Mouse (Mus musculus) embryonic fibroblast, embryonic 13.5 days (primary cell): ENCODE data around the gene Drg2. TPM values are rescaled to one million over a fixed set of nuclear protein-coding genes. Genes with fewer than 3 reads are reported as not detected.
A peak's percentile ranks its signal among the peaks of the same experiment; 100 is the strongest.
"Not testable (repeated sequence)": the region's sequence is repeated elsewhere in the genome, so short reads cannot be mapped to it uniquely, and the experiment has no call there.

Experiments
- H3K27ac ChIP-seq: 2 replicates; pipeline ENCODE4 v1.5.1; 2012; ENCODE audit warnings: low read length, control low read depth, inconsistent platforms; ENCODE audit not compliant: insufficient read depth
- H3K4me1 ChIP-seq: 2 replicates; pipeline ENCODE4 v1.6.1; 2011; ENCODE audit warnings: low read length; ENCODE audit not compliant: control insufficient read depth, insufficient read depth
- H3K4me3 ChIP-seq: 2 replicates; pipeline ENCODE4 v1.5.1; 2011; ENCODE audit warnings: mild to moderate bottlenecking, control low read depth, low read length; ENCODE audit not compliant: insufficient read depth
- CTCF ChIP-seq: IDR thresholded peaks from 2 replicates; pipeline ENCODE4 v1.5.1; 2011; ENCODE audit warnings: mild to moderate bottlenecking, control low read depth, low read length, moderate library complexity, borderline replicate concordance; ENCODE audit not compliant: insufficient read depth
- POLR2A ChIP-seq: IDR thresholded peaks from 2 replicates; pipeline ENCODE4 v1.6.1; 2011; ENCODE audit warnings: low read depth, mild to moderate bottlenecking, control low read depth, low read length, moderate library complexity
- polyA plus RNA-seq: library from polyadenylated mRNA; stranded (reverse); fragments of >200 nt; gene quantifications from 2 replicates; pipeline ENCODE4 v1.2.4, GENCODE M21; 2011; ENCODE audit warnings: low read depth; ENCODE audit not compliant: missing spikeins, insufficient read length

Gene Drg2
- polyA plus RNA-seq, 1 experiment: 53.4 TPM

DNA sequence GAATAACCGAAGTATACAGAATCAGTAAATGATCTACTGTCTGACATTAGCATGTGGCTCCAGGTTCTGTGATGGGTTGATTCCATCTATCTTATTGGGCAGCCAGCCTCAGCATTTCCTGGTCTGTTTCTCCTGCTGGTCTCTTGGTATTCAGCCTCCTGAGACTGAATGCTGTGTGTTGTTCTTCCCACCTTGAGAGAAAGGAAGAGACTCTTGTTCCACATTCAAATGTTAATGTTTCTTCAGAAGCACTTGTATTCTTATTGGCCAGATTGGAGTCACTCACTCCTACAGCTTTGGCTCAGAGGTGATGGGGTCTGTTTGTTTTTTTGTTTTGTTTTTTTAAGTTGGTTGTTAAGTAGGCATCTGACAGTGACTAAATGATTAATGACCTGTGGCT lies 31.4 kb upstream of the Drg2 start:
- H3K27ac ChIP-seq: no peak overlapping the region
- H3K4me3 ChIP-seq: no peak overlapping the region
- TF ChIP-seq POLR2A (no peak), CTCF (no peak)
- H3K4me1 ChIP-seq: 0 out of 2 replicates have a peak, but pooled peaks cover 2% of the 10 kb centered on the region

- no peak overlapping the region for H3K4me3 ChIP-seq
- no peaks in the 10 kb centered on the region for H3K4me1 ChIP-seq
- H3K27ac ChIP-seq: no peak overlapping the region
- TF ChIP-seq POLR2A (no peak), CTCF (no peak)
These were observed 28.0 kb upstream of the Drg2 start for GRCm38 (mm10) chr11:60426417-60426816.

DNA sequence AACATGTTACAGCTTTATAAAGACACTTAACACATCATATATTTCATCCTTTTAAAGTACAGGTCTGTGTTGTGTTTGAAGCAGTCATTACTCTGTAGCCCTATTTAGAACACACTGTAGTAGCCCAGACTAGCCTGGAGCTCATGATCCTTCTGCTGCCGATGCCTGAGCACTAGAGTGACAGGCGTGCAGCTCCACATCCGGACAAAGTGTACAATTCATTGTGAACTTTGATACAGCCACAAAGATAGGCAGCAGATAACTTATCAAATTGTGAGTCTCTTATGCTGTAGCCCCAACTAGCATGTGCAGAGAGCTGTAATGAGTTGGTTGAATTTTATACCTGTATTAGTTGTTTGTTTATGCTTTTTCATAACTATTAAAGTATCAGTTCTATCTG lies 26.8 kb upstream of the Drg2 start:
- no peak overlapping the region for H3K4me3 ChIP-seq
- TF ChIP-seq CTCF: no peak
- no peak for TF ChIP-seq POLR2A

DNA sequence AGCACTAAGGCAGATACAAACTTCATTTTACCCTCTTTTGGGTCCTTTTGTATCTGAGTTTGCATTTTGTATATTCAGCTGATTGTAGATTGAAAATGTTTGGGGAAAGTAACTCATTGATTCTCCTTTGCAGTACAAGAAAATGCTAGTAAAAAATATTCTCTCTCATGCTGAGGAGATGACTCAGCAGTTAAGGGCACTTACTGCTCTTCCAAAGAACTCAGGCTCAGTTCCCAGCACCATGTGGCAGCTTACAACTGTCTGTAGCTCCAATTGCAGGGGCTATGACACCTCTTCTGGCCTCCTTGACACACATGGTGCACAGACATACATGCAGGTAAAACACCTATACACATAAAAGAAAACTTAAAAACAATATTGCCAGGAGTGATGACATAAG lies 20.9 kb upstream of the Drg2 start:
- TF ChIP-seq CTCF: no peak
- no peak for TF ChIP-seq POLR2A
- peaks cover 3% of the 10 kb centered on the region; the same call in 1 of the 2 replicates for H3K4me1 ChIP-seq
- H3K4me3 ChIP-seq: no peak overlapping the region
- no peak overlapping the region for H3K27ac ChIP-seq

More for the DNA sequence above, 26.8 kb upstream of the Drg2 start:
- no peak overlapping the region for H3K27ac ChIP-seq
- H3K4me1 ChIP-seq: no peaks in the 10 kb centered on the region

- Histone ChIP-seq H3K4me3 (no peak overlapping the region), H3K27ac (no peak overlapping the region), H3K4me1 (peaks cover 3% of the 10 kb centered on the region; the same call in 1 of the 2 replicates)
- no peak for TF ChIP-seq POLR2A
- TF ChIP-seq CTCF: no peak
These were observed 19.3 kb upstream of the Drg2 start for GRCm38 (mm10) chr11:60435133-60435532.

- Histone ChIP-seq H3K4me1 (peaks cover 3% of the 10 kb centered on the region; the same call in 1 of the 2 replicates), H3K4me3 (no peak overlapping the region), H3K27ac (peak overlapping the region; percentile 34; the same call in 1 of the 2 replicates)
- TF ChIP-seq POLR2A: no peak
- no peak for TF ChIP-seq CTCF
These were observed 17.8 kb upstream of the Drg2 start for GRCm38 (mm10) chr11:60436618-60437017.

DNA sequence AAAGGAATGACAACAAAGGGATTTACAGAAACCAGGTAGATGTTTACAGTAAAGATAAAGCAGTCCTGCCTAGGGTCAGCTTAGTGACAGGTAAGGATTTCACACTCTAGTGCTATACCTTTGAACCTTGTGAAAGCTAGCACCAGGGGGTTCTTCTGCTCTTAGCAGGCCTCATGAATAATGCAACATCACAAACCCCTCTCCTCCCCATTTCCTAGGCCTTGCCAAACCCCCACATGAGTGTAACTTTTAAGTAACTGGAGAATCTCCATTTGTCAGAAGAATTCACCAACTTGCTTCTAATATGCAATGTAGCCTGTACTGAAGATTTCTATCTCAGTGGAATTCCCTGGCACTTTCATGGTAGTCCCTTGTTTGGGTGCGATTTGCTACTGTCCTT lies 14.8 kb upstream of the Drg2 start:
- not testable (repeated sequence) for H3K27ac ChIP-seq, H3K4me1 ChIP-seq, H3K4me3 ChIP-seq

DNA sequence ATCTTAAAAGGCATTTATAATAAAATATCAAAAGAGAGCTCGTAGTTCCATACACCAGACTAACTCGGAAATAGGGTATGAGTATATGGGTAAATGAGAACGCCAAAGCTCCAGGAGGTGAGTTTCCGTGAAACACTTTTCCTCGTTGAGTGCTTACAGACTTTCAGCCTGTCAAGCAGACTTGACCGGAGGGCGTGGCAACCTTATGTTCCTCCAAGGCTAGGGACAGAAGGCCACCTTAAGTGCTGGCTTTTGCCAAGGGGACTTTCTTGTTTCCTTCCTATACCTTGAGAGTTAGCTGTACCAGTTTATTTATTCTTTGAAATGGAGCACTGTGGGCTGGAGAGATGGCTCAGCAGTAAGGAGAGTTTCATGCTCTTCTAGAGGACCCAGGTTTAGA lies 14.2 kb upstream of the Drg2 start:
- H3K27ac ChIP-seq: no peak overlapping the region
- H3K4me1 ChIP-seq: peaks cover 3% of the 10 kb centered on the region; the same call in 1 of the 2 replicates
- H3K4me3 ChIP-seq: no peak overlapping the region
- TF ChIP-seq CTCF: no peak
- TF ChIP-seq POLR2A: no peak

DNA sequence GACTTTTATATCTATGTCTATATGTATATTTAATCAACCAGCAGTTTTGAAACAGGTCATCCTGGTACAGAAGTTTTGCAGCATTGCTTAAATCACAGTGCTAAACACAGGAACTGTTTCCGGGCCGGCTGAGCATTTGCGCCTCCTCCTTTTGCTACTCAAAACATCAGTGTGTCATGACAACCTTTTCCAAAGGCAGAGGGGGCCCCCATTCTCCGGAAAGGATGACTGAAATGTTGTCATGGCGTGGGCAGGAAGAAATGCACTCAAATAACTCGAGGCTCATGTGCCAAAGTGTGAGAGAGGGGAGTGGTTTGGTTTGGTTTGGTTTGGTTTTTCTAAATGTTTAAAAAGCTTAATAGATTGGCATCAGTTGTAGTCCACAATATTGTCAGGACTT lies 11.5 kb upstream of the Drg2 start:
- H3K4me3 ChIP-seq: no peak overlapping the region
- TF ChIP-seq POLR2A (no peak), CTCF (no peak)
- no peak overlapping the region for H3K27ac ChIP-seq
- no peaks in the 10 kb centered on the region for H3K4me1 ChIP-seq

DNA sequence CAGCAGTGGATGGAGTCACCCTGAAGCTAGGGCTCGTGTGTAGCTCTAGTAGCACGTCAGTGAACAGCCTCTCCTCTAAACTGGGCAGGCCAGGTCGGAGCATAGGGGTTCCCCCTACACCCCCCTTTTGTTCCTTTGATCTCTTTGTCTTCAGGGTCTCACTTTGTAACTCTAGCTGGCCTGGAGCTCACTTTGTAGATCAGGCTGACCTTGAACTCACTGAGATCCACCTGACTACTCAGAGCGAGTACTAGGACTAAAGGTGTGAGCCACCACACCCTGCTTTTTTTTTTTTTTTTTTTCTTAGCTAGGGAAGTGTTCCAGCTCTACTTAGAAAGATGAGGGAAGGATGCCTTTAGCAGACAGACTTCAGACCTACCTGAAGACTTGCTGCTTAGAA lies 10.4 kb upstream of the Drg2 start:
- Histone ChIP-seq H3K27ac (no peak overlapping the region), H3K4me1 (no peaks in the 10 kb centered on the region), H3K4me3 (no peak overlapping the region)
- TF ChIP-seq POLR2A (no peak), CTCF (no peak)

DNA sequence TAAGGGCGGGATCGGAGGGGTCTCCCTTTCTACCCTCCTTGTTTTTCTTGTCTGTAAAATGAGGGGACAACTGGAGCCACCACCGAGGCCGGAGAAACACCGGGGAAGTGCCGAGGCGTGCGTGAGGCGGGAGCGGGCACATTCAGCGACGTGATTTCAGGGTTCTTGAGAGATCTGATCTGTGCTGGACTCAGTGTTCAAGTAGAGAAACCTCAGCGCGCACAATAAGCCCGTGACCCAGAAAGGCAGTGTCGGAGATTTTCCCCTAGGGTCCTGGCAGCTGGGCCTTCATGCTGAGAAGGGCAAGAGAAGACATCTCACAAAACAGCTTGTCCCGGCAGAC lies 325 bp downstream of the Drg2 start:
- peak overlapping the region; percentile 77 for H3K4me3 ChIP-seq
- peaks cover 3% of the 10 kb centered on the region; the same call in 1 of the 2 replicates for H3K4me1 ChIP-seq
- TF ChIP-seq POLR2A (no peak), CTCF (no peak)
- H3K27ac ChIP-seq: no peak overlapping the region; the same call in 1 of the 2 replicates
